Mouse (Mus musculus): ENCODE measurements around the gene Scn10a. TPM values are rescaled to one million over a fixed set of nuclear protein-coding genes. Genes with fewer than 3 reads are reported as not detected.
A peak's percentile ranks its signal among the peaks of the same experiment; 100 is the strongest.

The Scn10a gene
- polyA plus RNA-seq, 1 experiment: not detected

DNA sequence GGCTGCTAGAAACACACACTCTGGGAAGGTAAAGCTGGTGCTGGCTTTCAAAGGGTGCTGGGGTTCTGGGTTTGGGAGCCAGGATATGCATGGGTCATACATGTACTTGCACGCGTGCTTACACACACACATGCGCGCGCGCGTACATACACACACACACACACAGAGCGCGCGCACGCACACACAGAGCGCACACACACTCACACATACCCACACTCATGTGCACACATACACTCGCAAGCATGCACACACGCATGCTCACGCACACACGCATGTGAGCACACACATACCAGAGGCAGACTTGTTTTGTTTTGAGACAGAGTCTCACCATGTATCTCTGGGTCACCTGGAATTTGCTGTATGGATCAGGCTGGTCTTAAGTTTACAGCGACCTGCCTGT is 138.9 kb downstream of the Scn10a start:
- H3K4me3 ChIP-seq (replicated peaks; ENCODE audit: control insufficient read depth, low read depth, low read length): no peak overlapping the region
- 0 out of 2 replicates have a peak, but pooled peaks cover 1% of the 10 kb centered on the region for H3K4me1 ChIP-seq (ENCODE audit: control insufficient read depth, insufficient read depth, low read length)
- 85% methylated on average over 17 of the region's 17 CpGs for WGBS
- H3K27ac ChIP-seq (ENCODE audit: control insufficient read depth, insufficient read depth, low read depth, low read length, poor library complexity): no peak overlapping the region
- TF ChIP-seq CTCF (IDR thresholded peaks at IDR 0.05; ENCODE audit: control insufficient read depth, insufficient read depth, low read length): peak; percentile 3; the same call in 1 of the 2 replicates
- no peak for TF ChIP-seq POLR2A (IDR thresholded peaks at IDR 0.05; ENCODE audit: borderline replicate concordance, control insufficient read depth, low read depth, low read length)

DNA sequence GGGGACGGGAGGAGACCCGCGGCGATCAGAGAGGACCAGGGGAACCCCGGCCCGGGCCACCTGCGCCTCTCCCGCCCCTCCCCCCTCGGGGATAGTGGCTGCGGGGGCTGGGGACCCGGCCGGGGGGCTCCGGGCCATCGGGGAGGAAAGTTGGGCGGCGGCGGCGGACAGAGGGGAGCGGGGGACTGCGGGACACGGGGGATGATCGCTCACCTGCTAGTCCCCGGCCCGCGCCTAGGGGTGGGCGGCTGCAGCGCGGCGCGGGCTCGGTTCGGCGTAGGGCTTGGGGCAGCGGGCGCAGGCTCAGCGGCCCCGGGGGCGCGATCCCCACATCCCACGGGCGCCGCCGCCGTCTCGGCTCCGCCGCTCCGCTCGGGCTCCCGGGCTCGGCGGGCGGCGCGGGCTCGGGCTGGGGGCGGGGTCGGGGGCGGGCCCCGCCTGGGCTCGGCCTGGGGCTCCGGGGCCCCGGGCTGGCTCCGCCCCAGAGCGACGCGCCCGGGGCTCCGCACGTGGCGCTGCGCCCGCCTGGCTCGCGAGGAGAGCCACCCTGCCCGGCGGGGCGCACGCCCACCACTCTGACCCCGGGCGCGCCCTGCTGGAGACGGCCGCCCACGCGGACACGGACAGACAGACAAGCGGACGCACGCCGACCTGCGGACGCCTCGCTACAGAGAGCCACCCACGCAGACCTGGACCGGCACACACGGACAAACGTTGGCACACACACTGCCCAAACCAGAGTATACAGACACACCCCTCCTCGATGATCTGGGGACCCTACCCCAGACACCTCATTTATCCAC is 140.3 kb downstream of the Scn10a start, which contains the start of gene Scn5a:
TSS of gene Scn5a (minus strand) at position 381 of the 803 bp plus-strand sequence.
- TF ChIP-seq POLR2A (IDR thresholded peaks at IDR 0.05; ENCODE audit: borderline replicate concordance, control insufficient read depth, low read depth, low read length) (no peak), CTCF (IDR thresholded peaks at IDR 0.05; ENCODE audit: control insufficient read depth, insufficient read depth, low read length) (no peak)
- Histone ChIP-seq H3K27ac (ENCODE audit: control insufficient read depth, insufficient read depth, low read depth, low read length, poor library complexity) (no peak within 1 kb of the TSS), H3K4me3 (replicated peaks; ENCODE audit: control insufficient read depth, low read depth, low read length) (no peak within 1 kb of the TSS), H3K4me1 (ENCODE audit: control insufficient read depth, insufficient read depth, low read length) (0 out of 2 replicates have a peak, but pooled peaks cover 1% of the 10 kb centered on the region)
- 1% methylated on average over 91 of the region's 99 CpGs for WGBS

DNA sequence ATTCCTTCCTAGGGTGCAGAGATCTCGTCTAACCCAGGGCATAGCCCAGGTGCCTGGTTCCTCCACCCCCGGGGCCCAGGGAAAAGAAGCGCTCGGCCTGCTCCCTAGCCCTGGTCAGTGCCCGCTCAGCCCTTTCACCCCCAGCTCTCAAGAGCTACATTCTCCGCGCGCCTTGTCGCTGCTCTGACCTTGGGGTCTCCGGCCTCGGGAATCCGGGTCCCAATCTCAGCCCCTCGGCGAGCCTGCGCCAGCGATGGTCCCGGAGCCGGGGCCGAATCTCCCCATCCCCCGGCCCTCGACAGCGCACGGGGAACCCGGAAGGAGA is 140.8 kb downstream of the Scn10a start:
- no peak for TF ChIP-seq POLR2A (IDR thresholded peaks at IDR 0.05; ENCODE audit: borderline replicate concordance, control insufficient read depth, low read depth, low read length)
- Histone ChIP-seq H3K27ac (ENCODE audit: control insufficient read depth, insufficient read depth, low read depth, low read length, poor library complexity) (no peak overlapping the region), H3K4me1 (ENCODE audit: control insufficient read depth, insufficient read depth, low read length) (0 out of 2 replicates have a peak, but pooled peaks cover 1% of the 10 kb centered on the region), H3K4me3 (replicated peaks; ENCODE audit: control insufficient read depth, low read depth, low read length) (no peak overlapping the region)
- WGBS: 4% methylated on average over 24 of the region's 24 CpGs

DNA sequence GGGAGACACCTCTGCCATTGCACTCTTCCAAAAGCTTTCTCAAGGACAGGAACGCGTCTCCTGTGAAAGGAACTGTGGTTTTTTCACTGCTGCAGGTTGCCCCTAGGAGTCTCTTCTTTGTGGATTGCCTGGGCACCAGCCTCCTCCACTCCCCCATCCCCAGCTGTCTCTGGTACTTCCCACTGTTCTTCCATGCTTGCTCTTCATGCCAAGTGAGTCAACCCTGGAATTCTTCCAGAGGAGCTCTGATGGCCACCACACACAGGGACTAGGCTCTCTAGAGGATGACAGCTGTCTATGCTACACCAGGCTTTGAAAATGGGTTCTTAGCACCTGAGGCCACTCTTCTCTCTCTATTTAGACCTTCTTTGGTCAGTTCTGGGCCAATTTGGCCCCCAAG is 142.1 kb downstream of the Scn10a start:
- H3K4me1 ChIP-seq (ENCODE audit: control insufficient read depth, insufficient read depth, low read length): 0 out of 2 replicates have a peak, but pooled peaks cover 1% of the 10 kb centered on the region
- H3K4me3 ChIP-seq (replicated peaks; ENCODE audit: control insufficient read depth, low read depth, low read length): no peak overlapping the region
- TF ChIP-seq CTCF (IDR thresholded peaks at IDR 0.05; ENCODE audit: control insufficient read depth, insufficient read depth, low read length) (no peak), POLR2A (IDR thresholded peaks at IDR 0.05; ENCODE audit: borderline replicate concordance, control insufficient read depth, low read depth, low read length) (no peak)
- no peak overlapping the region for H3K27ac ChIP-seq (ENCODE audit: control insufficient read depth, insufficient read depth, low read depth, low read length, poor library complexity)
- 67% methylated on average over 2 of the region's 2 CpGs for WGBS

DNA sequence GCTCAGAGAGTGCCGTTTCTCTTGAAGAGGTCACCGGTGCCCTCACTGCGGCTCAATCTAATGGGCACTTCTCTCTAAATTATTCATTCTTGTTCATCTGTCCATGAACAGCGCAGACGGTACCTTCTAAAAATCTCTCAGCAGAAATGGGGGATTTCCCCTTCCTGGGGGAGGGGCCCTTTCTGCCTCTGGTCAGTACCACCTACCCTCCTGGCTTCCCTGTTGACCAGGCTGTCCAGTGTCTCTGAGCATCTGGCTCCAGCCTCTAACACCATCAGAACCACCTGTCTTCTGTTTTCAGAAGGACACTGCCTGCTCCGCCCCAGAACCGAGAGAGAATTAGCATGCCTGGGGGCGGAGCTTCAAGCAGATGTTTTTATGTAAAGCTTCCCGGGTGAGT is 143.4 kb downstream of the Scn10a start:
- WGBS: 45% methylated on average over 9 of the region's 9 CpGs
- Histone ChIP-seq H3K27ac (ENCODE audit: control insufficient read depth, insufficient read depth, low read depth, low read length, poor library complexity) (no peak overlapping the region), H3K4me1 (ENCODE audit: control insufficient read depth, insufficient read depth, low read length) (0 out of 2 replicates have a peak, but pooled peaks cover 1% of the 10 kb centered on the region), H3K4me3 (replicated peaks; ENCODE audit: control insufficient read depth, low read depth, low read length) (no peak overlapping the region)
- TF ChIP-seq POLR2A (IDR thresholded peaks at IDR 0.05; ENCODE audit: borderline replicate concordance, control insufficient read depth, low read depth, low read length) (no peak), CTCF (IDR thresholded peaks at IDR 0.05; ENCODE audit: control insufficient read depth, insufficient read depth, low read length) (no peak)

DNA sequence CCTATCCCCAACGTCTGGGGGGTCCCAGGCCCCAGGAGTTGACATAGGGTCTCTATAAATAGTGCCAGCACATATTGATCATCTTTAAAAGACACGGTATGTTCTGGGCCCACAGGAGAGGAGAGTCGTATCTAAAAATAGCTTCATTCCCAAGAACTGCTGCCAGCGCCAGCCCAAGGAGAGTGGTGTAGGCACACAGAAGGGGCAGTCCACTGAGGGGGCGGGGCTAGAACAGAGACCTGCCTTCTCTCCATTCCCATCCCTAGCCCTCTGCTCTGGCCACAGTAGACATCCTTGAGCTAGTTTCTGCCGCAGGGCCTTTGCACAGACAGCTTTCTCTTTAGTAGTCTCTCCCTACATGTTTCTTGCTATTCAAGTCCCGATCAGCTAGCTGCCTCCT is 144.8 kb downstream of the Scn10a start:
- H3K4me1 ChIP-seq (ENCODE audit: control insufficient read depth, insufficient read depth, low read length): no peaks in the 10 kb centered on the region
- no peak overlapping the region for H3K27ac ChIP-seq (ENCODE audit: control insufficient read depth, insufficient read depth, low read depth, low read length, poor library complexity)
- TF ChIP-seq CTCF (IDR thresholded peaks at IDR 0.05; ENCODE audit: control insufficient read depth, insufficient read depth, low read length) (no peak), POLR2A (IDR thresholded peaks at IDR 0.05; ENCODE audit: borderline replicate concordance, control insufficient read depth, low read depth, low read length) (no peak)
- H3K4me3 ChIP-seq (replicated peaks; ENCODE audit: control insufficient read depth, low read depth, low read length): no peak overlapping the region
- 69% methylated on average over 7 of the region's 7 CpGs for WGBS

DNA sequence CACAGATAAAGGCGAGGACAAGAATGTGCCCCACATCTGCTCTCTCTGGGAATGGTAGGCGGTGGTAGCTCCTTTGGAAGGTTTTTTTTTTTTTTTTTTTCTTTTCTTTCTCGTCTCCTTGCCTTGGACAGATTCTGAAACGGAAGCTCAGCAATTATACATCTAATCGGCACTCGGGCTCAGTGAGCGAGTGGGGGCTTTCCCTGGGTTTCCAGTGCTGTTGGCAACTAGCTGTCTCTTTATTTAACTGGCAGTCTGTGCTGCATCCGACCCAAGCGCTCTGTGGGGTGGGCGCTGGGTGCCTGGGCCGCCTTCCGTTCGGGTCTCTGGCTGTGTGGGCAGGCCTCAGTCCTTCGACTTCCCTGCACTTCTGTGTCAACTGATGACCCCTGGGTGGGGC is 146.1 kb downstream of the Scn10a start:
- no peak for TF ChIP-seq POLR2A (IDR thresholded peaks at IDR 0.05; ENCODE audit: borderline replicate concordance, control insufficient read depth, low read depth, low read length)
- no peak for TF ChIP-seq CTCF (IDR thresholded peaks at IDR 0.05; ENCODE audit: control insufficient read depth, insufficient read depth, low read length)
- no peak overlapping the region for H3K4me3 ChIP-seq (replicated peaks; ENCODE audit: control insufficient read depth, low read depth, low read length)
- 59% methylated on average over 14 of the region's 14 CpGs for WGBS
- H3K27ac ChIP-seq (ENCODE audit: control insufficient read depth, insufficient read depth, low read depth, low read length, poor library complexity): no peak overlapping the region
- no peaks in the 10 kb centered on the region; the same call in 1 of the 2 replicates for H3K4me1 ChIP-seq (ENCODE audit: control insufficient read depth, insufficient read depth, low read length)

DNA sequence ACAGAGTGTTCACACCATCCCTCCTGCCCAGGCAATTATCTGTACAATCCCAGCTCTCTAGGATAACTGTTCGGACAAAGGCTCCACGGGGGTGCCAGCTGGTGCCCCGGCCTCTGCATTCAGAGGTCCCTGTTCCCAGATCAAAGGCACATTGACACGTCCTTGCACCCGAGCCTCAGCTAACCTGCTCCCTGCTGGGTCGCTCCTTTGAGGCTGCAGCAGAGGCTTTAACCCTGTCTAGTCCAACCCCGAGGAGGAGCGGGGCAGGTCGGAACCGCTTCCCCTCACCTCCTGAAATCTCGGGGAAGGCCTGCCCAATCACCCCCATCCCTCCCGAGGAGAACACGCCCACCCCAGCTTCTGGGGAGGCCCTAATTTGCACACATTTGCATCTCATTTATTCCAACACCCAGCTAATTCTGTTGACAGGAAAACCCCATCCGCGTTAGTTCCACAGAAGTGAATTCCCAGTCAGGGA is 147.7 kb downstream of the Scn10a start:
- Histone ChIP-seq H3K4me1 (ENCODE audit: control insufficient read depth, insufficient read depth, low read length) (no peaks in the 10 kb centered on the region; the same call in 1 of the 2 replicates), H3K27ac (ENCODE audit: control insufficient read depth, insufficient read depth, low read depth, low read length, poor library complexity) (no peak overlapping the region), H3K4me3 (replicated peaks; ENCODE audit: control insufficient read depth, low read depth, low read length) (no peak overlapping the region)
- no peak for TF ChIP-seq POLR2A (IDR thresholded peaks at IDR 0.05; ENCODE audit: borderline replicate concordance, control insufficient read depth, low read depth, low read length)
- no peak for TF ChIP-seq CTCF (IDR thresholded peaks at IDR 0.05; ENCODE audit: control insufficient read depth, insufficient read depth, low read length)
- 6% methylated on average over 15 of the region's 15 CpGs for WGBS
